Mouse (Mus musculus) kidney, adult 2 months (tissue): ENCODE measurements at regions not wholly inside any gene's neighbourhood (a gene's known extent, or its start where the extent isn't known, plus 50 kb on each side); places are given as distances from the start of the nearest gene placed in this dataset.

Experiments used
- CTCF ChIP-seq: fragments of 200-500 bp; conservative IDR thresholded peaks from 2 replicates; pipeline ENCODE4 v1.5.1; 2011; ENCODE audit warnings: low read depth, mild to moderate bottlenecking, control low read depth, low read length, moderate library complexity, mixed read lengths; ENCODE audit not compliant: insufficient read depth, insufficient read length
- POLR2A ChIP-seq: fragments of 200-500 bp; IDR thresholded peaks from one replicate; pipeline ENCODE4 v1.6.1; 2011; ENCODE audit warnings: low read depth, low read length, control low read depth

DNA sequence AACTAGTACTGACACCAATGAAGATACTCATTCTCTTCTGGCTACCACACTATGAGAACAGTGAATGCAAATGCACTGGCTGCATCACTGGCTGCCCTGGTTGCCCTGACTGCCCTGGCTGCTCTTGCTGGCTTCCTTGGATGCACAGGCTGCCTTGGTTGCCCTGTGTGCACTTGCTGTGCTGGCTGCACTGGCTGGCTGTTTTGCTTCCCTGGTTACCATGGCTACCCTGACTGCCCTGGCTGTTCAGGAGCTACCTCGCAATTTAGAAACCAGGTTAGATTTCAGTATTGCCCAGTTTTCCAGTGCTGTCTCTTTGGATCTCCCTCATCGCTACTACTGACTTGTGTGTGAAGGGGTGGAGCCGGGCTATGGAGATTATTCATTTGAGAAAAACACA lies 175.7 kb downstream of the Fat4 start:
- no peak for TF ChIP-seq CTCF
- TF ChIP-seq POLR2A = no peak
